In genomic region chr19:46665474-46665873, GRCm38 (mm10) we compare ENCODE assay signal across 22 mouse cellular contexts. TPM values are rescaled to one million over a fixed set of nuclear protein-coding genes. Genes with fewer than 3 reads are reported as not detected.
DNase-seq lines count a peak whose midpoint lies in the region; ATAC-seq and TF ChIP-seq lines count a peak whose summit lies in the region.
"Had no signal": no experiment of that assay in that cellular context is flagged by ENCODE, and none has a peak within 500 bp of the region (broad histone marks: within the 10 kb centered on the region; RNA-seq: fewer than 3 reads in every experiment).

No protein-coding gene starts in this region.

- no peaks in the 10 kb centered on the region for H3K36me3 ChIP-seq in forebrain, embryonic 11.5 days (ENCODE audit: control insufficient read depth, insufficient read depth, low read length)
- H3K36me3 ChIP-seq in forebrain, embryonic 13.5 days (ENCODE audit: poor library complexity, severe bottlenecking): no peaks in the 10 kb centered on the region
- no peaks in the 10 kb centered on the region for H3K36me3 ChIP-seq in midbrain, embryonic 11.5 days (ENCODE audit: control insufficient read depth, insufficient read depth, low read length)
- H3K36me3 ChIP-seq in midbrain, postnatal 0 days (ENCODE audit: insufficient read depth, low read length): no peaks in the 10 kb centered on the region
- H3K36me3 ChIP-seq in forebrain, embryonic 12.5 days (replicated peaks): no peaks in the 10 kb centered on the region
- H3K36me3 ChIP-seq: limb, embryonic 13.5 days; neural tube, embryonic 13.5 days had no signal

- H3K27me3 ChIP-seq in forebrain, embryonic 11.5 days (ENCODE audit: control insufficient read depth, insufficient read depth, low read length): no peaks in the 10 kb centered on the region
- no peaks in the 10 kb centered on the region for H3K27me3 ChIP-seq in forebrain, embryonic 13.5 days
- no peaks in the 10 kb centered on the region for H3K27me3 ChIP-seq in midbrain, embryonic 11.5 days (ENCODE audit: control insufficient read depth, insufficient read depth, low read length)
- no peaks in the 10 kb centered on the region for H3K27me3 ChIP-seq in midbrain, postnatal 0 days (ENCODE audit: insufficient read depth, low read length)
- H3K27me3 ChIP-seq in forebrain, embryonic 12.5 days: no peaks in the 10 kb centered on the region
- H3K27me3 ChIP-seq: limb, embryonic 13.5 days; neural tube, embryonic 13.5 days had no signal

- ATAC-seq in forebrain, embryonic 11.5 days (replicated peaks; ENCODE audit: low FRiP score): no peak
- ATAC-seq in forebrain, embryonic 13.5 days: no peak
- peak; percentile 52; the same call in 1 of the 2 replicates for ATAC-seq in midbrain, embryonic 11.5 days (ENCODE audit: low FRiP score)
- no peak for ATAC-seq in midbrain, postnatal 0 days (ENCODE audit: low FRiP score)
- peak; percentile 39; the same call in 1 of the 2 replicates for ATAC-seq in forebrain, embryonic 12.5 days (ENCODE audit: low FRiP score)
- ATAC-seq: hindbrain, embryonic 16.5 days; liver, postnatal 0 days had no signal

- no peak overlapping the region for H3K27ac ChIP-seq in forebrain, embryonic 11.5 days (ENCODE audit: low read depth, low read length)
- no peak overlapping the region for H3K27ac ChIP-seq in forebrain, embryonic 13.5 days
- no peak overlapping the region for H3K27ac ChIP-seq in midbrain, embryonic 11.5 days (ENCODE audit: low read depth, low read length)
- no peak overlapping the region for H3K27ac ChIP-seq in midbrain, postnatal 0 days (ENCODE audit: low read depth, low read length)
- no peak overlapping the region for H3K27ac ChIP-seq in forebrain, embryonic 12.5 days
- H3K27ac ChIP-seq: limb, embryonic 13.5 days; neural tube, embryonic 13.5 days had no signal

- no peak for TF ChIP-seq CTCF in midbrain, postnatal 0 days (IDR thresholded peaks at IDR 0.05)

- no peaks in the 10 kb centered on the region for H3K9me3 ChIP-seq in forebrain, embryonic 11.5 days (ENCODE audit: control insufficient read depth, low read length)
- no peaks in the 10 kb centered on the region for H3K9me3 ChIP-seq in forebrain, embryonic 13.5 days (replicated peaks)
- no peaks in the 10 kb centered on the region for H3K9me3 ChIP-seq in midbrain, embryonic 11.5 days (ENCODE audit: control insufficient read depth, low read length)
- no peaks in the 10 kb centered on the region for H3K9me3 ChIP-seq in midbrain, postnatal 0 days (ENCODE audit: low read length)
- H3K9me3 ChIP-seq in forebrain, embryonic 12.5 days: no peaks in the 10 kb centered on the region
- H3K9me3 ChIP-seq: limb, embryonic 13.5 days; neural tube, embryonic 13.5 days had no signal

- no peak overlapping the region for H3K4me3 ChIP-seq in forebrain, embryonic 11.5 days (ENCODE audit: low read depth, low read length)
- H3K4me3 ChIP-seq in forebrain, embryonic 13.5 days: no peak overlapping the region
- no peak overlapping the region for H3K4me3 ChIP-seq in midbrain, embryonic 11.5 days (ENCODE audit: low read depth, low read length)
- no peak overlapping the region for H3K4me3 ChIP-seq in midbrain, postnatal 0 days (ENCODE audit: low read depth, low read length)
- no peak overlapping the region for H3K4me3 ChIP-seq in forebrain, embryonic 12.5 days (replicated peaks)
- H3K4me3 ChIP-seq: limb, embryonic 13.5 days; neural tube, embryonic 13.5 days had no signal

- H3K4me1 ChIP-seq in forebrain, embryonic 11.5 days (replicated peaks; ENCODE audit: control insufficient read depth, insufficient read depth, low read length): 0 out of 2 replicates have a peak, but pooled peaks cover 2% of the 10 kb centered on the region
- H3K4me1 ChIP-seq in forebrain, embryonic 13.5 days: peaks cover 10% of the 10 kb centered on the region
- H3K4me1 ChIP-seq in midbrain, embryonic 11.5 days (ENCODE audit: control insufficient read depth, insufficient read depth, low read length): peaks cover 4% of the 10 kb centered on the region; the same call in 1 of the 2 replicates
- H3K4me1 ChIP-seq in midbrain, postnatal 0 days (ENCODE audit: insufficient read depth, low read length): peaks cover 3% of the 10 kb centered on the region; the same call in 1 of the 2 replicates
- H3K4me1 ChIP-seq in forebrain, embryonic 12.5 days: peaks cover 10% of the 10 kb centered on the region

- no peak overlapping the region for H3K4me2 ChIP-seq in forebrain, embryonic 11.5 days (ENCODE audit: low read depth, low read length, severe bottlenecking)
- no peak overlapping the region for H3K4me2 ChIP-seq in forebrain, embryonic 13.5 days
- no peak overlapping the region for H3K4me2 ChIP-seq in midbrain, embryonic 11.5 days
- H3K4me2 ChIP-seq in midbrain, postnatal 0 days (ENCODE audit: low read depth, low read length, poor library complexity, severe bottlenecking): no peak overlapping the region
- no peak overlapping the region for H3K4me2 ChIP-seq in forebrain, embryonic 12.5 days
- H3K4me2 ChIP-seq: limb, embryonic 13.5 days; neural tube, embryonic 13.5 days had no signal

- WGBS in forebrain, embryonic 11.5 days: 60% methylated on average over 7 of the region's 7 CpGs
- 46% methylated on average over 7 of the region's 7 CpGs for WGBS in forebrain, embryonic 13.5 days
- WGBS in midbrain, embryonic 11.5 days: 58% methylated on average over 7 of the region's 7 CpGs
- 47% methylated on average over 7 of the region's 7 CpGs for WGBS in midbrain, postnatal 0 days
- WGBS in forebrain, embryonic 12.5 days: 38% methylated on average over 7 of the region's 7 CpGs

- peak; percentile 62 for DNase-seq in forebrain, embryonic 11.5 days (ENCODE audit: low spot score)
- peak; percentile 93 for DNase-seq in midbrain, embryonic 11.5 days (ENCODE audit: low spot score, missing footprints)
- DNase-seq in midbrain, postnatal 0 days (ENCODE audit: low spot score): no peak
- peak; percentile 76 for DNase-seq in brain, adult 2 months (ENCODE audit: low read depth, low spot score)
- no peak for DNase-seq in layer of hippocampus, adult 9-11 months
- DNase-seq in layer of hippocampus, adult 8-10 months (ENCODE audit: low spot score in 2 of 2): no peak
- DNase-seq: cerebellum, adult 11-12 months; gastrocnemius, postnatal 10 days; heart, postnatal 10 days; kidney, adult 2 months; kidney, postnatal 36 days; liver, postnatal 0 days; lung, postnatal 4 days had no signal

- H3K9ac ChIP-seq in forebrain, embryonic 11.5 days (ENCODE audit: low read length): no peak overlapping the region
- H3K9ac ChIP-seq in forebrain, embryonic 13.5 days: no peak overlapping the region
- no peak overlapping the region for H3K9ac ChIP-seq in midbrain, embryonic 11.5 days (ENCODE audit: low read length)
- no peak overlapping the region for H3K9ac ChIP-seq in midbrain, postnatal 0 days (replicated peaks; ENCODE audit: low read length, poor library complexity, severe bottlenecking)
- no peak overlapping the region for H3K9ac ChIP-seq in forebrain, embryonic 12.5 days
- H3K9ac ChIP-seq: limb, embryonic 13.5 days; liver, postnatal 0 days; neural tube, embryonic 13.5 days had no signal

RNA-seq across cellular contexts. Expression of gene Cyp17a1, which starts 7.5 kb away (rescaled TPM):
- polyA plus RNA-seq in forebrain, embryonic 11.5 days (2014; fragmentation: Nextera tagmentation; extraction: Ambion mirVana): not detected in 2 replicates
- not detected in 2 replicates for polyA plus RNA-seq in forebrain, embryonic 13.5 days (2015; fragmentation: Nextera tagmentation; extraction: Ambion mirVana)
- polyA plus RNA-seq in midbrain, embryonic 11.5 days (2014; fragmentation: Nextera tagmentation; extraction: Ambion mirVana): not detected in 2 replicates
- not detected in 2 replicates for total RNA-seq in midbrain, postnatal 0 days (2014; rRNA removed)
- not detected in 2 replicates for polyA plus RNA-seq in midbrain, postnatal 0 days (2015; fragmentation: Nextera tagmentation; extraction: Ambion mirVana)
- not detected in 2 replicates for polyA plus RNA-seq in forebrain, embryonic 12.5 days (2016; fragmentation: Nextera tagmentation; extraction: Ambion mirVana)
- not detected for total RNA-seq in layer of hippocampus, adult 8-10 months (2022)
- total RNA-seq: common myeloid progenitor, adult 5-6 weeks; gastrocnemius, postnatal 10 days; heart, adult 8-10 months; heart, postnatal 10 days; left cerebral cortex, adult 8-10 months had no signal
- polyA plus RNA-seq: hindbrain, embryonic 16.5 days; neural tube, embryonic 13.5 days; urinary bladder, adult 2 months had no signal

RNA-seq across cellular contexts. Expression of gene Borcs7, which starts 24.2 kb away (rescaled TPM):
- 11.3 and 12.6 TPM in 2 replicates for polyA plus RNA-seq in forebrain, embryonic 11.5 days (2014; fragmentation: Nextera tagmentation; extraction: Ambion mirVana)
- polyA plus RNA-seq in forebrain, embryonic 13.5 days (2015; fragmentation: Nextera tagmentation; extraction: Ambion mirVana): 14.3 and 16.5 TPM in 2 replicates
- 15.3 and 16.2 TPM in 2 replicates for polyA plus RNA-seq in midbrain, embryonic 11.5 days (2014; fragmentation: Nextera tagmentation; extraction: Ambion mirVana)
- total RNA-seq in midbrain, postnatal 0 days (2014; rRNA removed): 13.2 and 16.3 TPM in 2 replicates
- 41.3 and 43.0 TPM in 2 replicates for polyA plus RNA-seq in midbrain, postnatal 0 days (2015; fragmentation: Nextera tagmentation; extraction: Ambion mirVana)
- polyA plus RNA-seq in forebrain, embryonic 12.5 days (2016; fragmentation: Nextera tagmentation; extraction: Ambion mirVana): 14.6 and 14.8 TPM in 2 replicates
- total RNA-seq in layer of hippocampus, adult 8-10 months (2022): 10 to 100 TPM; 20.2 to 22.6 (median 21.2) TPM

RNA-seq across cellular contexts. Expression of gene As3mt, which starts 41.8 kb away (rescaled TPM):
- polyA plus RNA-seq in forebrain, embryonic 11.5 days (2014; fragmentation: Nextera tagmentation; extraction: Ambion mirVana): 19.4 and 24.0 TPM in 2 replicates
- polyA plus RNA-seq in forebrain, embryonic 13.5 days (2015; fragmentation: Nextera tagmentation; extraction: Ambion mirVana): 16.6 and 18.0 TPM in 2 replicates
- polyA plus RNA-seq in midbrain, embryonic 11.5 days (2014; fragmentation: Nextera tagmentation; extraction: Ambion mirVana): 33.8 and 37.6 TPM in 2 replicates
- total RNA-seq in midbrain, postnatal 0 days (2014; rRNA removed): 21.3 and 28.9 TPM in 2 replicates
- polyA plus RNA-seq in midbrain, postnatal 0 days (2015; fragmentation: Nextera tagmentation; extraction: Ambion mirVana): 36.4 and 37.9 TPM in 2 replicates
- polyA plus RNA-seq in forebrain, embryonic 12.5 days (2016; fragmentation: Nextera tagmentation; extraction: Ambion mirVana): 17.7 and 20.8 TPM in 2 replicates
- 10 to 100 TPM; 25.3 to 33.0 (median 29.8) TPM for total RNA-seq in layer of hippocampus, adult 8-10 months (2022)

Comparison
In these comparisons a context has a peak if more than half of its experiments do, and no peak if none do; other contexts are left out.
1. ATAC-seq: peak in midbrain, embryonic 11.5 days (single experiment) and forebrain, embryonic 12.5 days (single experiment); none in forebrain, embryonic 11.5 days (single experiment), forebrain, embryonic 13.5 days (single experiment) and midbrain, postnatal 0 days (single experiment).
2. DNase-seq: peak in forebrain, embryonic 11.5 days (single experiment), midbrain, embryonic 11.5 days (single experiment) and brain, adult 2 months (single experiment); none in midbrain, postnatal 0 days (single experiment), layer of hippocampus, adult 9-11 months (single experiment) and layer of hippocampus, adult 8-10 months (0 of 2).